Mouse (Mus musculus): ENCODE measurements around the gene Ssxb8. TPM values are rescaled to one million over a fixed set of nuclear protein-coding genes. Genes with fewer than 3 reads are reported as not detected.

Gene Ssxb8
- not detected for polyA plus RNA-seq (2014; fragmentation: Illumina TruSeq; extraction: RNeasy Lipid Tissue Mini Kit (QIAGEN cat#74804); ENCODE audit: low read depth, low replicate concordance)

DNA sequence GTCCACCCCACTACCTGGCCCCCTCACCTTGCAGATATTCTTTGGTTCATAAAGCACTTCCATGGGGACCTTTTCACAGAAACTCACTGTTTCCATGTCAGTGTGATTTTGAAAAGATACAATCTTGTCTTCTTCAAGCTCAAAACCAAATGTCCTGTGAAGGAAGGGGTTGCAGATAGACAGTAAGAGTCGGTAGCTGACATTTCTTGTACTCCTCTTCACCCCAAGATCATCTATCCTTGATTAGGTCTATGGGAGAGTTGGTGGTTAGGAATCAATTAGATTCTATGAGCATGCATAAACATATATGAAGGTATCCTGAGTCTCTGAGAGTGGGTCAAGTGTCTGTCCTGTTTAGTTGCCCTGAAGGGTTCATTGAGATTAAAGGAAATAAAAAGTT lies at the start of gene Ssxb8:
Gene Ssxb8, minus strand, starts transcription at position 101 of the 400 bp plus-strand sequence.

Other genes with a start within 250 kb of the Ssxb8 start
- gene Ssxb2, start 229.1 kb downstream of the Ssxb8 start, polyA plus RNA-seq (2014; fragmentation: Illumina TruSeq; extraction: RNeasy Lipid Tissue Mini Kit (QIAGEN cat#74804); ENCODE audit: low read depth, low replicate concordance): not detected
- not detected for gene Gm14459, start 165.9 kb downstream of the Ssxb8 start, polyA plus RNA-seq (2014; fragmentation: Illumina TruSeq; extraction: RNeasy Lipid Tissue Mini Kit (QIAGEN cat#74804); ENCODE audit: low read depth, low replicate concordance)
- gene Ssxb6, start 142.6 kb downstream of the Ssxb8 start, polyA plus RNA-seq (2014; fragmentation: Illumina TruSeq; extraction: RNeasy Lipid Tissue Mini Kit (QIAGEN cat#74804); ENCODE audit: low read depth, low replicate concordance): not detected
- gene Ssxb3, start 99.0 kb downstream of the Ssxb8 start, polyA plus RNA-seq (2014; fragmentation: Illumina TruSeq; extraction: RNeasy Lipid Tissue Mini Kit (QIAGEN cat#74804); ENCODE audit: low read depth, low replicate concordance): not detected
- gene Ssx9, start 57.6 kb upstream of the Ssxb8 start, polyA plus RNA-seq (2014; fragmentation: Illumina TruSeq; extraction: RNeasy Lipid Tissue Mini Kit (QIAGEN cat#74804); ENCODE audit: low read depth, low replicate concordance): not detected
- gene Ssxb5, start 112.8 kb upstream of the Ssxb8 start, polyA plus RNA-seq (2014; fragmentation: Illumina TruSeq; extraction: RNeasy Lipid Tissue Mini Kit (QIAGEN cat#74804); ENCODE audit: low read depth, low replicate concordance): not detected
- not detected for gene Gm6592, start 153.2 kb upstream of the Ssxb8 start, polyA plus RNA-seq (2014; fragmentation: Illumina TruSeq; extraction: RNeasy Lipid Tissue Mini Kit (QIAGEN cat#74804); ENCODE audit: low read depth, low replicate concordance)
- not detected for gene Gm5751, start 183.4 kb upstream of the Ssxb8 start, polyA plus RNA-seq (2014; fragmentation: Illumina TruSeq; extraction: RNeasy Lipid Tissue Mini Kit (QIAGEN cat#74804); ENCODE audit: low read depth, low replicate concordance)
- gene B630019K06Rik, start 201.5 kb upstream of the Ssxb8 start, polyA plus RNA-seq (2014; fragmentation: Illumina TruSeq; extraction: RNeasy Lipid Tissue Mini Kit (QIAGEN cat#74804); ENCODE audit: low read depth, low replicate concordance): 24.3 TPM

Measured in adrenal gland, adult 10 weeks (tissue).